Mouse (Mus musculus) bone marrow macrophage, adult 2 months (primary cell): Measurements from ENCODE around the gene Magi2.

Experiments
- CTCF ChIP-seq: IDR thresholded peaks from 2 replicates; pipeline ENCODE4 v1.5.1; 2012; ENCODE audit warnings: low read depth, mild to moderate bottlenecking, low read length, moderate library complexity
- POLR2A ChIP-seq: IDR thresholded peaks from 2 replicates; pipeline ENCODE4 v1.6.1; 2012; ENCODE audit warnings: mild to moderate bottlenecking, low read depth, low read length, borderline replicate concordance

DNA sequence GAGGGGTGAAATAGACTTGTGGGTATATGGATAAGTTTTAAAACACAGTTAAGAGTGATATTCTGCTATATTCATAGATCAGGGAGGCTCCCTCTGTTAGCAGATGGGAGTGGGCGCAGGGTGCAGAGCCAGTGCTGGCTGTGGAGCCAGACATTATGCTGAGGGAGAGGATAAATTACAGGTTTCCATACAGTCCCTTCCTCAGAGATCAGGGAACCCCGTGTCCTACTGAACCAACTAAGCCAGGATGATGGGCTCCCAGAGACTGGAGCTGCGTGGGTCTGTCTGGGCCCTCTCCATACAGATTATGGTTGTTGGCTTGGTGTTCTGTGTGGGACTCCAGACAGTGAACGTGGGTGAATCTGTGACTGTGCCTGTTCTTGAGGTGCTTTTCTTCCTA is 643.6 kb downstream of the Magi2 start:
- TF ChIP-seq CTCF (no peak), POLR2A (no peak)
